Mouse (Mus musculus) cerebellum, postnatal 25 days (tissue): ENCODE data around the gene Gm45233.
"Not testable (repeated sequence)": the region's sequence is repeated elsewhere in the genome, so short reads cannot be mapped to it uniquely, and the experiment has no call there.

Source experiments
- DNase-seq, 2 experiments: peaks; one replicate each; pipeline ENCODE4 v3.0.0; 2021; ENCODE audit warnings: mixed read lengths in 2 of 2

The Gm45233 gene

DNA sequence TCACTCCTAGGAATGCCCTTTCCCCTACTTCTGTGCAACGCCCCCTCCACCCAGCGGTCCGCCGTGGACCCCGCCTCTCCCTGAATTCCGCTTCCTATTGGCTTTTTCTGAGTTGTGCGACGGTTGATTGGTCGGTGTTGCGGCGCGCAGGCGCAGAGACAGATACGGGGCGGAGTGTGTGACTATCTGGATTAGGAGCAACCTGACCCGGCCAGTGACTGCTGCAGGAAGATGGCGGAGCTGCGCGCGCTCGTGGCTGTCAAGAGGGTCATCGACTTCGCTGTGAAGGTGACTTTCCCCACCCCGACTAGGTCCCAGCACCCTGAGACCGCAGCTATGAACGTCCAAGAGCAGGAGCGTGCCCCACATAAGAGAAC lies at the start of gene Gm45233, which contains the start of gene Etfb:
TSS of gene Gm45233 (plus strand) at position 212 of the 377 bp plus-strand sequence.
TSS of gene Etfb (plus strand) at position 167 of the 377 bp plus-strand sequence.
- DNase-seq = peak; percentile 93 to 95

DNA sequence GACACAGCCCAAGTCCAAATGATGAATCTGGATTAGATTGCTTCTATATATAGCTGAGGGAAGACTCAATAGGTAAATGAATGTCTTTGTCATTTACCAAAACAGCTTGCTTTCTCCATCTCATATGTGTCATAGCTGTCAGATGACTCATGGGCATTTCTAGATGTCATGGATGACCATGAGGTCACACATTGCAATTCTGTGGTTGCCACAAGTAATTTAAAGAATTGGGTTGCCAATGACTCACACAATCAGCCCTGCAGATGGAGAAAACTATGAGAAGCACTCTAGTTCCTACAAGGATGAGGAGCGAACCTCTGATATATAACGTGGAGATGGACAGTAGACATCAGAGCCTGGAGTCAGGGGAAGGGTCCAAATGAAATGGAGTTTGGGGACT lies 44.4 kb upstream of the Gm45233 start:
- DNase-seq = no peak

DNA sequence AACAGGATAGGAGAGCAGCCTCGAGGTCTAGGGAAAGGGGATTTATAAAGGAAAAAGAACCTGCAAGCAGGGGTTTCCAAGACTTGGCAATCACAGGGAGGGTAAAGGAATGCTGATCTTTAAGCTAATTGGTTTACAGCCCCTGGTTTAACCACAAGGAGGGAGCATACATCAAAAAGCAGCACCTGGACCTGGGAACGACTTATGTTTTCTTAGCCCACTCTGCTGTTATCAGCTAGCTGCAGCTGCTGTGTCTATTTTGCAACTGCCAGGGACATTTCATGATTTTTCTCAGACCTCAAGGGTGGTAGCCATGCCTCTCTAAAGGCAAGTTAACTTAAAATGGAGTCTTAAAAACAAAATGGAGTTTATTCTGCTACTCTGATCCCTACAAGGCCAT lies 41.2 kb upstream of the Gm45233 start:
- no peak for DNase-seq

DNA sequence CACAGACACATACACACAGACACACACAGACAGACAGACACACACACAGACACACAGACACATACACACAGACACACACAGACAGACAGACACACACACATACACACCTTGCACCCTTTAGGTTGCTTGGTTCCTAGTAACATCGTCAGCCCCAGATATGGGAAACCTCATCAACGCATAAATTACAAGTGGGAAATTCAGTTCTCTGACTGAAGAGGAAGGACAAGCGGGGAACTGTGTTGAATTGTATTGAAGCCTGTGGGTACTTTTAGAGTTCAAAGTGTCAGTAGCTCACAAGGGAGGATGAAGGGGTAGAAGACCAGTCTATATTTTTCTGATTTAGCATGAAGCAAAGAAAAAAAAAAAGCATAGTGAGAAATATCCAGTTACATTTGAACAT lies 36.4 kb upstream of the Gm45233 start:
- DNase-seq = no peak

DNA sequence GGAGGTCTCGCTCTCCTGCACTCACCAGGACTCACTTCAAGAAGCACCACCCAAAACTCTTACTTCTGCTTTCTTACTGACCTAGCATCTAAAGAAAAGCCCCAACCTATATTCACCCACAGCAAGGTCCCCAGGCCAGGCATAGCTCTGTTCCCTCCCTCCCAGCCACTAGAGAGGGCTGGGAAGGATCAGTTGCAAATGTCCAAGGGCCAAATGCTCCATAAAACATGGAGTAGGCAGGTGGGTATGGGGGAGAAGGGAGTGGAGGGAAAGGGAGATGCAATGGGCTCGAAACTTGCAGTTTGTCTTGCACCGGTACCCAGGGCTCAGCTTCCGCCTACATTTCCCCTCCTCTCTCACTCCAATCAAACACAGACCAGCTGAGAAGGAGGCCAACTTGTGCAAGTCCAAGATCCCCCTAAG lies 35.8 kb upstream of the Gm45233 start, which contains the start of gene Siglecg:
TSS of gene Siglecg (plus strand) at position 74 of the 423 bp plus-strand sequence.
- no peak for DNase-seq

DNA sequence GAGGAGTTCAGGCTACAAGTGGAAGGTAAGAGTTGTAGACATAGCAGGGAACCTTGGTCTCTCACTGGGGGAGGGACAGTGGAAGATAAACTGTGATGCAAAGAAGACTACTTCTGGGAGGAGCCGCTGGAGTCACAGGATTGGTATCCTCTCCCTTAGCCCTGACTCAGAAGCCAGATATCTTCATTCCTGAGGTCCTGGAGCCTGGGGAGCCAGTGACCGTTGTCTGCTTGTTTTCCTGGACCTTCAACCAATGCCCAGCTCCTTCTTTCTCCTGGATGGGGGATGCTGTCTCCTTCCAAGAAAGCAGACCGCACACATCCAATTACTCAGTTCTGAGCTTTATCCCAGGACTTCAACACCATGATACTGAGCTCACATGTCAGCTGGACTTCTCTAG lies 34.8 kb upstream of the Gm45233 start:
- DNase-seq = no peak

DNA sequence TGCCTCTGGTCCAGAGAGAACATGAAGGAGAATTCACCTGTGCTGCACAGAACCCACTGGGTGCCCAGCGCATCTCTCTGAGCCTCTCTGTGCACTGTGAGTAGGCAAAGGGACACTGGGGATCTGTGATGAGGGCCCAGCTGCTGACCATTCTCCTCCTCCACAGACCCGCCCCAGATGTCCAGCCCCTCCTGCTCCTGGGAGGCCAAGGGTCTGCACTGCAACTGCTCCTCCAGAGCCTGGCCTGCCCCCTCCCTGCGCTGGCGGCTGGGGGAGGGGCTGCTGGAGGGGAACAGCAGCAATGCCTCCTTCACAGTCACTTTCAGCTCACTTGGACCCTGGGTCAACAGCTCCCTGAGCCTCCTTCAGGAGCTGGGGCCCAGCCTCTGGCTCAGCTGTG lies 32.2 kb upstream of the Gm45233 start:
- not testable (repeated sequence) for DNase-seq

DNA sequence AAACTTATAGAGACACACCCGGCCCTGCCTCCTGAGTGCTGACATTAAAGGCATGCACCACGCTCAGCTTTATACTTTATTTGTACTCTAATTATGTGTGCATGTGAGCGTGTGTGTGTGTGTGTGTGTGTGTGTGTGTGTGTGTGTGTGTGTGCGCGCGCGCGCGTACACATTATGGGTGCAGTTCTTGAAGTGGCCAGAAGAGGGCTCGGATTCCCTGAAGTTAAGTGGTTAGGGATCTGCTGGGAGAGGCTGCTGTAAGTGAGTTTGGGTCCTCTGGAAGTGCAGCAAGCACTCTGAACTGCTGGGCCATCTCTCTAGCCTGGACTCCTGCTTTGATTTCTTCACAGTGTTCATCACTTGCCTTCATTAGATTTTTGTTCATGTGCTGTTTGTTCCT lies 26.6 kb upstream of the Gm45233 start:
- no peak for DNase-seq

DNA sequence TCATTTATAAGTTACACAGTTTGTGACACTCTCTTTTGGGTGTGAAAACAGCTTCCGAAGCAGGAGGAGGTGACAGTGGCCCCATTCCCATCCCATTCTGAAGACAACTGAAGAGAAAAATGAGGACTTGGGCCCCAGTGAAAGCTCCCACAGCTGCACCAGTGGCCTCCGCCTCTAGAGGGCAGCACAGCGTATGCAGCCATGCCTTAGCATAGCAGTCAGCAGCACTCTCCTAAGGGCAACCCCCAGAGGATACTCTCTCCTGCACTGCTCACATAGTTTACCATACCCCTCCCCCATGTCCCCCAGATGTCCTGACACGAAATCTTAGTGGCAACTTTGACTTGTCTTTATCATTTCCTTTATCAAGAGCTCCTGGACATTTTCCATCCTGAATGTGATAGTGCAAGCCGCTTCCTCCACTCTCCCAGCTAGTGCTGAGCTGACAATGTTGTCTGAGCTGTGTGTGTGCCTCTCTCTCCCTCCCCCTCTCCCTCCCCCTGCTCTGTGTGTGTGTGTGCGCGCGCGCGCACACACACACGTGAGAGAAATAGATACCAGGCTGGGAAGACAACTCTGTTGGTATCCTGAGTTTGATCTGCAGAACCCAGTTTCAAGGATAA lies 20.8 kb upstream of the Gm45233 start:
- DNase-seq = peak; percentile 86 to 92

DNA sequence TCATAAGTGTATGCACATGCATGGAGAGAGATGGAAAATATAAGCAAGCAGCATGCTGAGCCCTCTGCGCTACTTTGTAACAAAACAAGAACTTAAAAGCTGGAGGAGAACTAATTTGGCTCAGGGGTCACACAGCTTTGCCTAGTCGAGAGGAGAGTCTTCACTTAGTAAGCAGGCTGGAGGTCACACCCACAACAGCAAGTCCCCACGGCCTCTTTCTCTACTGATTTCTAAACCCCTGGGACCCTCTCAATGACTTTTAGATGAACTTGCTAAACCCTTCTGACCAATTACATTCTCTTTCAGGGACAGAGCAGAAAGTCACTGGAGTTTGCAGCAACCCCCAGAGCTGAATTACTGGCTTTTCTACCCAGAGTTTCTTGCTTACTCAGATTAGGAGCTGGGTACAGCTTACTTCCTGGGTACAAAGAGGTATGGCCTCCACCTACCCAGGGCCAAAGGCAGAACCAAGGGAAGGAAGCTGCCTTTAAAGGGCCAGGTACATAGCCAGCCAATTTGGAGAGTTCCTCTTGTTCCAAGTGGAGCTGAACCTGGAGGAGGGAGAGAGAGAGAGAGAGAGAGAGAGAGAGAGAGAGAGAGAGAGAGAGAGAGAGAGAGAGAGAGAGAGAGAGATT lies 19.8 kb upstream of the Gm45233 start:
- DNase-seq = no peak

DNA sequence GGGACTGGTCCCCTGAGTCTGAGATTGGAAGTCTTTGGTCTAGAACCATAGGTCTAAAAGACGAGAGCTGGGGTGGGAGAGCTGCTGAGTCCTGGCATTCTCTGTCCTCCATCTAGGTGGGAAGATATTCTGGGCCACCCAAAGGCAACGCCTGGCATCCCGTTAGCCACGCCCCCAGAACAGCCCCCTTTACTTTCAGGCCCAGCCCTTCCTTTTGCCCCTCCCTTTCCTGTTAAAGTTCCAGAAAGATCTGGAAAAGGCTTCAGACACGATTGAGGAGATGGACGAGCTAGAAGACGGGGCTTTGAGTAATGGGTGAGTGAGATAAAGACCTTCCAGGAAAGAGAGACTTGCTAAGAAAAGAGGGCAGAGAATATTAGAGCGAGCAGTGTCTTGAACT lies 16.5 kb upstream of the Gm45233 start, which contains the start of gene Lim2:
TSS of gene Lim2 (plus strand) at position 265 of the 400 bp plus-strand sequence.
- no peak for DNase-seq

DNA sequence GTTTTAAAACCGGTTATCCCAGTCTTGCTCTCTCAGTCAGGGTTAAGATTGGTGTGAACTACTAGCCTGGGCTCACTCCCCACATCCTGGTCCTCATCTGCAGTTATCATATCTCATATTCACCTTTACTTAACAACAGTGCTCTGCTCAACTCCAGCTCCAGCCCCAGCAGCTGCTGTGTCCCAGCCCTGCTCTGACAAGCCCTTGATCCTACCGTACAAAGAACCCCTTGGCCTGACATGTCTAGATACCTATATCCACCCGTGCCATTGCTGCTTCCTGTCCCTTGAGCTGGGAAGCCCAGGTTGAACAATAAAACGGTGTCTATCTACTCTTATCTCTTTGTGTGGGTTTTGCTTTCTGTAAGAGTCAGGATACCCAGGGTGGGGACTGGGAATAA lies 14.4 kb upstream of the Gm45233 start:
- DNase-seq = no peak

DNA sequence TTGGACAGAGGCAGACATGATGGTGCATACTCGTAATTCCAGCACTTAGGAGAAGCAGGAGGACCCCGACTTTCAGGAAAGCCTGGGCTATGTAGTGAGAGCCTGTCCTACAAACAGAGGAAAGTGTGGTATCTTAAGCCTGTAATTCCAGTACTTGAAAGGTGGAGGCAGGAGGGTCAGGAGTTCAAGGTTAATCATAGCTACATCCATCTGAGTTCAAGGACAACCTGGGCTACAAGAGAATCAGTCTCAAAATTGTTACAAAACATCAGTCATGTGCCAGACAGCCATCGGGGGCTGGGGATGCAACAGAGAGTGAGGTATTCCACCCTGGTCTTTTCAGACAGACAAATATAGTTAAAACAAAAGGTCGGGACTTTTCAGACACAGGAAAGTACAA lies 11.0 kb upstream of the Gm45233 start:
- DNase-seq = no peak

DNA sequence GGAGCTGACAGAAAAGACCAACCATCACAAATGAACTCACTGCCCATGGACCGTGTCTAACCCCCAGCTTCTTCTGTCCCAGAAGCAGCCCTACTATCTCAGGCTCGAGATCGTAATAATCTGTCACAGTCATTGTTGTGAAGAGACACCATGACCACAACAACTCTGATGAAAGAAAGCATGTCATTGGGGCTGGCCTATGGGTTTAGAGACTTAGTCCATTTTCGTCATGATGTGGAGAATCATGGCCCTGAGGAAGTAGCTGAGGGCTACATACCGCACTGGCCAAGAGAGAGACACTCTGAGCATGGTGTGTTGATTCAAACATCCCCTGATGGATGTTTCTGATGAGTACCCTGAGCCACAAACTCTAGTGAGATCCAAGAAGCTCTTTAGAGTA lies 9.3 kb upstream of the Gm45233 start:
- DNase-seq = no peak

DNA sequence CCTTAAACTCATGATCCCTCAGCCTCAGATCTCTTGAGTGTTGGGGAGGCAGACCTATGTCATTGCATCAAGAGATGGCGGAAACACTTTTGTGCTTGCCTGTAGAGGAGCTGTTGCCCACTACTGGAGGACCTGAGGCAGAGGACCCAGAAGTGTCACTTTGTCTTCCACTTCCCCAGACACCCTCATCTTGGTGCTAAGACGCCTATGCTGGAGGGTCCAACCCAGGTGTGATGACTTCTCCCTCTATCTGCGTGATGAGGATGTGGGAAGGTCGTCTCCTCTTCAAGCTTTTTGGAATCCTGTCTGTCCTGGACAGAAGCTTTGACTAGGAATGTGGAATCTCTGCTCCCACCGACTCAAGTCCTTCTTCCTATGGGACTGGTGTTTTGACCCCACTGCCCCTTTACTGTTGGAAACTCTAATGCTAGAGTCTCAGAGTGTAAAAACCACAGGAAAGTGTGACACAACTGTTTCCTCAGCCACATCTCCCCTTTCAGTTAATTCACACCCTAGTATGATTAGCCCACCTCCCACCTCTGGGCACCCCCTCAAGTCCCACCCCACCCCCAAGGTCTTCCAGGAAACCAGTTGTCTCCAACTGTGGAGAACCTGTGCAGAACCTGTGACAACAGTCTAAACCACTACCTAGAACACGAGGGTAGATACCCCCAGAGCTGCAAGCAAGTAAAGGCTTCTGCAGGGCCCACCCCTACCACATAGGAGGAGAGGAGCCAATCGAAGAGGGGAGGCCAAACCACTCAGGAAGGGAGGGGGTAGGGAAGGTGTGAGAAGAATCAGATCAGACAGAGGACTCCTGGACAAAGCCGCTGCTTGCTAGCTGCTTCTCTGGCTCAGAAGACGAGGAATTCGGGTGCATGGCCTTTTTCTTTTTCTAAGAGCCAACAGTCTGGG lies 7.3 kb upstream of the Gm45233 start, which contains the start of gene Nkg7:
TSS of gene Nkg7 (plus strand) at position 733 of the 915 bp plus-strand sequence.
- no peak for DNase-seq

DNA sequence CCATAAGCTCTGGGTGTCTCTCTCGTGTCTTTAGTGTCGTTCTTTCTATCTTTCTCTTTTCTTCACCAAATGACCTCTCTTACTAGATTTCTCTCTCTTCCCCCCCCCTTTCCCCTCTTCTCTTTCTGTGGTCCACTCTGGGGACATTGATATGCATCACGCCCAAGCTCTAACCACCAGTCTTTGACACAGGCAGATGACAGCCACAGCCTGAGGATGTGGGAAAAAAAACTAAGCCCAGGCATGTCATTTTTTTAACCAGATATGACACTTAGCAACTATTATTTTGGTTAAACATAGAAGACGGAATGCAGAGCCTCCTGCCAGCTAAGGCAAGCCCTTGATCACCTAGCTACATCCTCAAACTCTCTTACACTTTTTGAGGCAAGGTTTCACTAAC lies 5.3 kb upstream of the Gm45233 start:
- no peak for DNase-seq

DNA sequence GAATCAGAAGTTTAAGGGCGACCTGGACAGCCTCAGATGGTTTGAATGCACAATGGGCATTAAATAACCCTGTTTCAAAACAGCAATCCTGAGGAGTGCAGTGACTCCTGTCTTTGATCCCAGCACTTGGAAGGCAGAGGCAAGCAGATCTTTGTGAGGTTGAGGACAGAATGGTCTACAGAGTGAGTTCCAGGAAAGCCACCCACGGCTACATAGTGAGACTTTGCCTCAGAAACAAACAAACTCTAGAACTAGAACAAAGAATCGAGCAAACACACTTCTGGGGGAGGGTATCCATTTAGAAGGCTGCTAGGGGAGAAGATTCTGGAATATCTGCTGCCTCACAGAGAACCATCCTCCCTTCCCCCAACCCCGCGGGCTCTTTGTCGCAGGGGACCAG lies 3.4 kb upstream of the Gm45233 start, which contains the start of gene Cldnd2:
TSS of gene Cldnd2 (plus strand) at position 301 of the 400 bp plus-strand sequence.
- no peak for DNase-seq

DNA sequence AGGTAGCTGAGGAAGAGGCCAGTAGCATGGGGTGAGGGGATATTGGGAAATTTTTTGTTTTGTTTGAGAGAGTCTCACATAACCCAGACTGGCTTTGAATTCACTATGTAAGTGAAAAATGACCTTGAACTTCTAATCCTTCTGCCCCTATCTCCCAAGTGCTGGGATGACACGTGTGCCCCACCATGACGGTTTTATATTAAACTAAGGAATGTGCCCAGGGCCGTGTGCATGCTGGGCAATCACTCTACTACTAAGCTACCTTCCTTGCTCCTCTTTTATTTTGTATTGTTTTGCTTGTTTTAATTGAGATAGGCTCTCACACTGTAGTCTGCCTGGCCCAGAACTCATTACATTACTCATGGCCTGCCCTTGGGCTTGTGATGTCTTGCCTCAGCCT lies 2.9 kb upstream of the Gm45233 start:
- no peak for DNase-seq

DNA sequence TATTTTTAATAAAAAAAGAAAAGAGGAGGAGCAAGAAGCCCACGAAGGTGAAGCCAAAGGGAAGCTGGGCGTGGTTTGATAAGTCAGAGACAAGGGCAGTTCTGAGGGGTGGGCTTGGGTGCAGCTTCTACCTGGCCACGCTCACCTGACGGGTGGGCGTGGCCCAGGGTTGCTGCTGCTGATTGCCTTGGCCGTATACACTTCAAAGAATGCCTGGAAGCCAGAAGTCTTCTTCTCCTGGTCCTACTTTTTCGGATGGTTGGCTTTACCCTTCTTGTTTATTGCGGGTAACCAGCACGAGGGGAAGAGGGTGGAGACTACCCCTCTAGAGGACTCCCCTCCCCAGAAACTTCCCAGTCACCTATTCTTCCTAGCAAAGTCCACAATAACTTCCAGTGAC lies 1.2 kb upstream of the Gm45233 start:
- no peak for DNase-seq

DNA sequence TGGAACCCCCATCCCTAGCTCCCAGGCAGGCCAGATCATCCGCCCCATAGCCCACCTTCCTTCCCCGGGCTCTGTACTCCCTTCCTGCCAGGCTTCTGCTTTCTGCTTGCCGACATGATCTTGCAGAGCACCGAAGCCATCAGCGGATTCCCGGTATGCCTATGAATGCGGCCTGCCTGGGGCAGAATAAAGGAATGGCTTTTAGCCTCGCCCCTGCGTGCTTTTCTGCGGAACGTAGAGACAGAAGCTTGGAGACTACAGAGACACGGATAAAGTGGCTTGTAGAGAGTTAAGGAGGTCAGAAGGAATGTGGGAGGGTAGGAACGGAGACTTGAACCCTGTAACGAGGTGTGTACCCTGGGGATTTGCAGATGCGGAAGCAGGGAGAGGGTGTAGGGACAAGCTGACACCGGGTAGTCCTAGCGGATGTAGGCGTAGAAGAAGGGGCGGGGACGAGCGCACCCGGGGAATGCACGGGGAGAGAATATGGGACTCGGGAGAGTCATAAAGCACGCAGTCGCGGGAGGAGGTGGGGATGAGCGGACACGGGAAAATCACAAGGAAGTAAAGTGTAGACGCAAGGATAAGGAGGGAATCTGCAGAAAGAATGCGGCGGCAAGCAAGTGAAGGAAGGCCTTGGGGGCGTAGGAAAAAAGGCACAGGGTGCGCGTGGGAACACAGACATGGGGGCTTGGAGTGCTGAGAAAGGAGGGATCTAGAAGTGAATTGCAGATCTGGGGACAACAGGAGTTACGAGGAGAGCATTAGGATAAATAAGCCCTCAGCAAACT lies 607 bp upstream of the Gm45233 start:
- peak; percentile 62 to 72 for DNase-seq

DNA sequence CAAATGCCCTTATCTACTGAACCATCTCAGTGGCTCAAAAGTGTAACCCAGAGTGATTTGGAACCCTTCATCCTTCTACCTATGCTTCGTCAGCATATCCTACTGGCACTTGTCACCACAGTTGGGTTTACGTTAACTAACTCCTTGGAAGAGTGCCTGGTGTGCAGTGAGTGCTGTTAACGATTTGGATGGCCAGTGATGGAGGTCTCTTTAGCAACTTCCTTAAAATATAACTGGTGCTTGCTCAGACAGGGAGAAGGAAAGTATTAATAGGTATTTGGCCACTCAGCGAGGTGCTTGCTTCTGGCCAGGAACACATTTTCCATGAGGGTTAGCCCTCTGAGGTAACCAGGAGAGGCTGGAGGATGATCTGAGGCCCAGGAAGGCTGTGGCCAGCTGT lies 3.9 kb downstream of the Gm45233 start:
- no peak for DNase-seq

DNA sequence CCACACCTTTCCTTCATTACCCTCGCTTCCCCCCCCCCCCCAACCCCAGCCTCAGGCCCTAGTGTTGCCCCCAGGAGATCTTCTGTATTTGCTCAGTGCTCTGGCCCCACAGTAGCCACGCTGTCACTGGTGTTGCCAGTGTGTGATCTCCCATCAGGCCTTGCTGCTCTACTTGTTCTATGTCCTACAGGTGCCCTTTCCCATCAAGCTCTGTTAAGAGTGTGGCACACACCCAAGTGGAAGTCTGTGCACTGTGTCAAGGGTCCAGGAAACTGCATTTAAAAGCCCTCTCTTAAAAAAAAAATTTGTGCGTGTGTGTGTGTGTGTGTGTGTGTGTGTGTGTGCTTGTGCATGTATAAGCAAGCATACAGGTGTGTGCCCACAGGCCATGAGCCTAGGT lies 4.3 kb downstream of the Gm45233 start:
- no peak for DNase-seq

DNA sequence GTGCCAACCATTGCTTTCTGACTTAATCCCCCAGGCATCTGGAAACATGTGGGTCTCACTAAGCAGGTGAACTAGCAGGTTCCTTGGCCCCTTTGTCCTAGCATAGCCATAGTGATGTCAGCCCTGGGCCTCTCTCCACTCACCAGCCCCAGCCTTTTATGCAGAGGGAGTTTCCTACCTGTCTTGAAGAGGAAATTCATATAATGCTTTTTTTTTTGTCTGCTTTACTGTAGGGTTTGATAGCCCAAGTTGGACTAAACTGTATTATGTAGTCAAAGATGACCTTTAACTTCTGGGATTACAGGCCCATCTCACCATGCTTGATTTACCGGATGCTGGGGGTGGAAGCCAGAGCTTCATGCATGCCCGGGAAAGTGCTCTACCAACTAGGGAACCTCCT lies 5.9 kb downstream of the Gm45233 start:
- no peak for DNase-seq
